14 mouse cellular contexts compared by ENCODE assay signal in genomic region chr1:135861980-135862552, GRCm38 (mm10). TPM values are rescaled to one million over a fixed set of nuclear protein-coding genes. Genes with fewer than 3 reads are reported as not detected.
DNase-seq lines count a peak whose midpoint lies in the region; ATAC-seq and TF ChIP-seq lines count a peak whose summit lies in the region.
"Had no signal": no experiment of that assay in that cellular context is flagged by ENCODE, and none has a peak within 500 bp of the region (broad histone marks: within the 10 kb centered on the region; RNA-seq: fewer than 3 reads in every experiment).

No protein-coding gene starts in this region.

- peak; percentile 32 to 76 for DNase-seq in adrenal gland, adult (ENCODE audit: inconsistent age in 2 of 2, low spot score in 1 of 2)
- DNase-seq in adrenal gland, postnatal 4 days (ENCODE audit: low spot score in 2 of 2) = no peak
- DNase-seq in liver, adult 2 months (ENCODE audit: extremely low read depth, low read depth, low spot score) = peak; percentile 14
- DNase-seq in liver = no peak
- DNase-seq in heart, postnatal 25 days (ENCODE audit: low spot score) = peak; percentile 58
- DNase-seq in thymus, postnatal 25 days = no peak
- DNase-seq: cerebellum, postnatal 10 days had no signal

- H3K27ac ChIP-seq in liver, adult 2 months (replicated peaks; ENCODE audit: insufficient read depth, low read depth, low read length) = no peak overlapping the region
- no peak overlapping the region for H3K27ac ChIP-seq in embryonic facial prominence, embryonic 15.5 days (replicated peaks)
- no peak overlapping the region for H3K27ac ChIP-seq in hindbrain, embryonic 16.5 days (ENCODE audit: low read depth, low read length)
- H3K27ac ChIP-seq: hindbrain, embryonic 15.5 days; midbrain, embryonic 12.5 days had no signal

- 0 out of 2 replicates have a peak, but pooled peaks have one; percentile 30 for ATAC-seq in embryonic facial prominence, embryonic 15.5 days (ENCODE audit: insufficient number of reproducible peaks, low FRiP score, low TSS enrichment, low read depth)
- ATAC-seq in hindbrain, embryonic 16.5 days = no peak

- no peaks in the 10 kb centered on the region for H3K4me1 ChIP-seq in liver, adult 2 months (ENCODE audit: control insufficient read depth, insufficient read depth, low read length)
- 0 out of 2 replicates have a peak, but pooled peaks cover 7% of the 10 kb centered on the region for H3K4me1 ChIP-seq in embryonic facial prominence, embryonic 15.5 days
- H3K4me1 ChIP-seq in hindbrain, embryonic 16.5 days (ENCODE audit: control insufficient read depth, insufficient read depth, low read depth, low read length) = no peaks in the 10 kb centered on the region
- H3K4me1 ChIP-seq: hindbrain, embryonic 15.5 days; midbrain, embryonic 12.5 days had no signal

- no peak overlapping the region for H3K9ac ChIP-seq in liver, adult 2 months (ENCODE audit: low read depth, low read length)
- H3K9ac ChIP-seq in embryonic facial prominence, embryonic 15.5 days = no peak overlapping the region
- no peak overlapping the region for H3K9ac ChIP-seq in hindbrain, embryonic 16.5 days (ENCODE audit: low read depth, low read length)
- H3K9ac ChIP-seq: hindbrain, embryonic 15.5 days; midbrain, embryonic 12.5 days had no signal

- H3K9me3 ChIP-seq in embryonic facial prominence, embryonic 15.5 days (replicated peaks) = no peaks in the 10 kb centered on the region
- no peaks in the 10 kb centered on the region for H3K9me3 ChIP-seq in hindbrain, embryonic 16.5 days (ENCODE audit: control insufficient read depth, low read length)
- H3K9me3 ChIP-seq: G1E; hindbrain, embryonic 15.5 days; midbrain, embryonic 12.5 days had no signal

- 48% methylated on average over 9 of the region's 9 CpGs for WGBS in liver, adult 2 months
- 60% methylated on average over 9 of the region's 9 CpGs for WGBS in embryonic facial prominence, embryonic 15.5 days
- 84% methylated on average over 9 of the region's 9 CpGs for WGBS in hindbrain, embryonic 16.5 days

- no peak for TF ChIP-seq CTCF in liver, adult 2 months (IDR thresholded peaks at IDR 0.05; ENCODE audit: low read depth, low read length)

- no peak overlapping the region for H3K4me2 ChIP-seq in embryonic facial prominence, embryonic 15.5 days (replicated peaks)
- no peak overlapping the region for H3K4me2 ChIP-seq in hindbrain, embryonic 16.5 days (ENCODE audit: low read length)
- H3K4me2 ChIP-seq: hindbrain, embryonic 15.5 days; midbrain, embryonic 12.5 days had no signal

- H3K27me3 ChIP-seq in liver, adult 2 months (ENCODE audit: control insufficient read depth, insufficient read depth, low read length) = no peaks in the 10 kb centered on the region
- no peaks in the 10 kb centered on the region for H3K27me3 ChIP-seq in embryonic facial prominence, embryonic 15.5 days
- H3K27me3 ChIP-seq in hindbrain, embryonic 16.5 days (replicated peaks; ENCODE audit: control insufficient read depth, insufficient read depth, low read length) = no peaks in the 10 kb centered on the region
- H3K27me3 ChIP-seq: hindbrain, embryonic 15.5 days had no signal

- no peak overlapping the region for H3K4me3 ChIP-seq in liver, adult 2 months (ENCODE audit: insufficient read depth, low read depth, low read length)
- H3K4me3 ChIP-seq in embryonic facial prominence, embryonic 15.5 days (replicated peaks) = no peak overlapping the region
- no peak overlapping the region for H3K4me3 ChIP-seq in hindbrain, embryonic 16.5 days (ENCODE audit: low read length)
- H3K4me3 ChIP-seq: hindbrain, embryonic 15.5 days; midbrain, embryonic 12.5 days had no signal

- no peaks in the 10 kb centered on the region for H3K36me3 ChIP-seq in liver, adult 2 months (ENCODE audit: control insufficient read depth, insufficient read depth, low read length)
- no peaks in the 10 kb centered on the region for H3K36me3 ChIP-seq in embryonic facial prominence, embryonic 15.5 days
- H3K36me3 ChIP-seq in hindbrain, embryonic 16.5 days (ENCODE audit: control insufficient read depth, insufficient read depth, low read length) = no peaks in the 10 kb centered on the region
- H3K36me3 ChIP-seq: G1E; hindbrain, embryonic 15.5 days; midbrain, embryonic 12.5 days had no signal

- intact Hi-C loops in heart, postnatal 25 days (cut with DNase I) = no loop called here

- TF ChIP-seq POLR2A in liver, adult 2 months (IDR thresholded peaks at IDR 0.05; ENCODE audit: extremely low read depth, insufficient read depth, low read length) = no peak

- no peaks in the 10 kb centered on the region for H3K79me2 ChIP-seq in liver, adult 2 months (ENCODE audit: control insufficient read depth, insufficient read depth, low read length)

RNA-seq across cellular contexts. Expression of gene Tnnt2, which starts 25.9 kb away (rescaled TPM):
- total RNA-seq in adrenal gland, postnatal 4 days (2021) = 1 to 10 TPM; 2.4 to 4.2 TPM
- total RNA-seq in liver, adult 2 months (2014; rRNA removed) = 0.46 and 0.54 TPM in 2 replicates
- polyA plus RNA-seq in liver, adult 2 months (2012; rRNA removed) = 0.06 and 0.09 TPM in 2 replicates
- 151 and 208 TPM in 2 replicates for polyA plus RNA-seq in embryonic facial prominence, embryonic 15.5 days (2015; fragmentation: Nextera tagmentation; extraction: Ambion mirVana)
- 1,000 to 10,000 TPM; 8,717 to 8,772 TPM for total RNA-seq in heart, postnatal 25 days (2021)
- 1.5 and 8.3 TPM in 2 replicates for polyA plus RNA-seq in hindbrain, embryonic 16.5 days (2015; fragmentation: Nextera tagmentation; extraction: Ambion mirVana)
- polyA plus RNA-seq: G1E had no signal

RNA-seq across cellular contexts. Expression of gene Lad1, which starts 43.7 kb away (rescaled TPM):
- 1 to 10 TPM in 1 of 2 experiments, under 1 TPM in 1; 0.25 to 5.5 TPM for total RNA-seq in adrenal gland, postnatal 4 days (2021)
- 0.54 and 0.55 TPM in 2 replicates for total RNA-seq in liver, adult 2 months (2014; rRNA removed)
- 3.4 and 6.4 TPM in 2 replicates for polyA plus RNA-seq in liver, adult 2 months (2012; rRNA removed)
- 57.9 and 58.0 TPM in 2 replicates for polyA plus RNA-seq in embryonic facial prominence, embryonic 15.5 days (2015; fragmentation: Nextera tagmentation; extraction: Ambion mirVana)
- 1 to 10 TPM; 5.6 to 6.0 TPM for total RNA-seq in heart, postnatal 25 days (2021)
- polyA plus RNA-seq in hindbrain, embryonic 16.5 days (2015; fragmentation: Nextera tagmentation; extraction: Ambion mirVana) = 0.47 and 0.93 TPM in 2 replicates
- polyA plus RNA-seq: G1E had no signal

RNA-seq across cellular contexts. Expression of gene Pkp1, which starts 56.9 kb away (rescaled TPM):
- total RNA-seq in adrenal gland, postnatal 4 days (2021) = not detected
- 0.09 TPM in 1 of 2 replicates, not detected in the other for total RNA-seq in liver, adult 2 months (2014; rRNA removed)
- 0.13 TPM in 1 of 2 replicates, not detected in the other for polyA plus RNA-seq in liver, adult 2 months (2012; rRNA removed)
- polyA plus RNA-seq in embryonic facial prominence, embryonic 15.5 days (2015; fragmentation: Nextera tagmentation; extraction: Ambion mirVana) = 67.2 and 67.5 TPM in 2 replicates
- total RNA-seq in heart, postnatal 25 days (2021) = not detected
- 0.09 and 0.14 TPM in 2 replicates for polyA plus RNA-seq in hindbrain, embryonic 16.5 days (2015; fragmentation: Nextera tagmentation; extraction: Ambion mirVana)
- polyA plus RNA-seq: G1E; liver, embryonic 16.5 days; neural tube, embryonic 14.5 days had no signal

Comparison
In these comparisons a context has a peak if more than half of its experiments do, and no peak if none do; other contexts are left out.
1. DNase-seq: peak in adrenal gland, adult (2 of 2), liver, adult 2 months (single experiment) and heart, postnatal 25 days (single experiment); none in adrenal gland, postnatal 4 days (0 of 2), liver (single experiment) and thymus, postnatal 25 days (single experiment).
2. RNA of gene Tnnt2, which starts 25.9 kb away (total RNA-seq): 8,717 to 8,772 TPM in heart, postnatal 25 days; 2.4 to 4.2 TPM in adrenal gland, postnatal 4 days and 0.46 to 0.54 TPM in liver, adult 2 months; every median in the first group is over 1,000 times any median in the second.